Mouse (Mus musculus): Measurements from ENCODE around the gene Btbd17. TPM values are rescaled to one million over a fixed set of nuclear protein-coding genes. Genes with fewer than 3 reads are reported as not detected.
A peak's percentile ranks its signal among the peaks of the same experiment; 100 is the strongest.

The Btbd17 gene
- polyA plus RNA-seq, 1 experiment = 34.0 TPM

GRCm38 (mm10) chr11:114830433-114830773, 34.7 kb upstream of the Btbd17 start:
- TF ChIP-seq REST (IDR thresholded peaks at IDR 0.05; ENCODE audit: insufficient read depth, insufficient read length) (no peak), SRF (IDR thresholded peaks at IDR 0.05; ENCODE audit: control insufficient read depth, insufficient read length, low read depth) (no peak), POLR2AphosphoS2 (IDR thresholded peaks at IDR 0.05; ENCODE audit: insufficient read length, low read depth) (peak; percentile 1)
- no peaks in the 10 kb centered on the region for H3K27me3 ChIP-seq (ENCODE audit: control insufficient read depth, insufficient read depth, insufficient read length)
- H3K4me3 ChIP-seq = no peak overlapping the region
- H3K4me2 ChIP-seq (ENCODE audit: low read depth) = peak overlapping the region; percentile 18
- H3K79me2 ChIP-seq (ENCODE audit: control insufficient read depth, insufficient read depth) = no peaks in the 10 kb centered on the region
- H3K36me3 ChIP-seq (ENCODE audit: control insufficient read depth, insufficient read depth) = no peaks in the 10 kb centered on the region
- no peak overlapping the region for H3ac ChIP-seq (ENCODE audit: control insufficient read depth, insufficient read length)

GRCm38 (mm10) chr11:114829499-114830432, 34.0 kb upstream of the Btbd17 start:
- peak overlapping the region; percentile 18 for H3K4me2 ChIP-seq (ENCODE audit: low read depth)
- no peak overlapping the region for H3K4me3 ChIP-seq
- H3K36me3 ChIP-seq (ENCODE audit: control insufficient read depth, insufficient read depth) = no peaks in the 10 kb centered on the region
- no peak overlapping the region for H3ac ChIP-seq (ENCODE audit: control insufficient read depth, insufficient read length)
- no peaks in the 10 kb centered on the region for H3K27me3 ChIP-seq (ENCODE audit: control insufficient read depth, insufficient read depth, insufficient read length)
- no peaks in the 10 kb centered on the region for H3K79me2 ChIP-seq (ENCODE audit: control insufficient read depth, insufficient read depth)
- TF ChIP-seq E2F4 (IDR thresholded peaks at IDR 0.05; ENCODE audit: insufficient read depth) (no peak), TCF12 (IDR thresholded peaks at IDR 0.05; ENCODE audit: insufficient read depth, poor library complexity, severe bottlenecking) (no peak), TCF3 (IDR thresholded peaks at IDR 0.05; ENCODE audit: insufficient read length, low read depth) (no peak), POLR2AphosphoS2 (IDR thresholded peaks at IDR 0.05; ENCODE audit: insufficient read length, low read depth) (peak; percentile 37), MYOD1 (IDR thresholded peaks at IDR 0.05; ENCODE audit: control insufficient read depth in 1 of 3, insufficient read length in 2 of 3, low read depth in 2 of 3) (no peak), POLR2A (IDR thresholded peaks at IDR 0.05; ENCODE audit: insufficient read length, low read depth) (no peak), MYOG (IDR thresholded peaks at IDR 0.05; ENCODE audit: control insufficient read depth in 1 of 3, insufficient read depth in 1 of 3, insufficient read length in 2 of 3, low read depth in 2 of 3) (no peak)

GRCm38 (mm10) chr11:114826686-114827085, 30.9 kb upstream of the Btbd17 start:
- no peak overlapping the region for H3K4me3 ChIP-seq
- H3K27me3 ChIP-seq (ENCODE audit: control insufficient read depth, insufficient read depth, insufficient read length) = no peaks in the 10 kb centered on the region
- no peak overlapping the region for H3K4me2 ChIP-seq (ENCODE audit: low read depth)
- TF ChIP-seq CEBPB (IDR thresholded peaks at IDR 0.05; ENCODE audit: insufficient read depth, poor library complexity, severe bottlenecking) (no peak), E2F4 (IDR thresholded peaks at IDR 0.05; ENCODE audit: insufficient read depth) (no peak), USF1 (IDR thresholded peaks at IDR 0.05; ENCODE audit: low read depth) (no peak), MYOD1 (IDR thresholded peaks at IDR 0.05; ENCODE audit: control insufficient read depth in 1 of 3, insufficient read length in 2 of 3, low read depth in 2 of 3) (no peak), TCF12 (IDR thresholded peaks at IDR 0.05; ENCODE audit: insufficient read depth, poor library complexity, severe bottlenecking) (no peak), POLR2AphosphoS2 (IDR thresholded peaks at IDR 0.05; ENCODE audit: insufficient read length, low read depth) (no peak), POLR2A (IDR thresholded peaks at IDR 0.05; ENCODE audit: insufficient read length, low read depth) (no peak), TCF3 (IDR thresholded peaks at IDR 0.05; ENCODE audit: insufficient read length, low read depth) (no peak), MAX (IDR thresholded peaks at IDR 0.05; ENCODE audit: low read depth) (no peak)
- H3K79me2 ChIP-seq (ENCODE audit: control insufficient read depth, insufficient read depth) = no peaks in the 10 kb centered on the region
- H3K36me3 ChIP-seq (ENCODE audit: control insufficient read depth, insufficient read depth) = no peaks in the 10 kb centered on the region
- H3ac ChIP-seq (ENCODE audit: control insufficient read depth, insufficient read length) = no peak overlapping the region

DNA sequence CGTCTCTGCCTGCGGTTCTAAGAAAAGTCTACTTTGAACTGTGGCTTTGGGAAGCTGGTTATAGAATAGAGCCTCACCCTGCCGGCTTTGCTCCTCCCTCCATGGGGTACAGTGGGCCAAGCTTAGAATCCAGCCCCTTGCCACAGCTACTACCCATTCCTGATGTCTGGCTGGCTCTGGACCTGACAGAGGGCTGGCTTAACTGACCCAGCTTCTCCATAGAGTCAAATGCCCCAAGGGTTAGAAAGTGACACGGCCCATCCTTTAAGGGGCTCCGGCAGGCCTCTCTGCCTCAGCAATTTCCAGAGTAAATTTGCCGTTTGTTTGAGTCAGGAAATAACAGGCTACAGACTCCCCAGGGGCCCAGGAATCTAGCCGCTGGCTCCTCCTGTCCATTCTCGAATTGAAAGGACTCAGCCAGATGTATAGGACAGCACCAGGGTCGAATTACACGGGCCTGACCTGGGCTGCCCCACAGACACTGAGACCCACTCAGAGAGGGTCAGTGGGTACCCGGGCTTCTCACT, 27.5 kb upstream of the Btbd17 start:
- TF ChIP-seq MAX (IDR thresholded peaks at IDR 0.05; ENCODE audit: low read depth) (no peak), POLR2A (IDR thresholded peaks at IDR 0.05; ENCODE audit: insufficient read length, low read depth) (no peak), USF1 (IDR thresholded peaks at IDR 0.05; ENCODE audit: low read depth) (no peak), TCF12 (IDR thresholded peaks at IDR 0.05; ENCODE audit: insufficient read depth, poor library complexity, severe bottlenecking) (no peak), SRF (IDR thresholded peaks at IDR 0.05; ENCODE audit: control insufficient read depth, insufficient read length, low read depth) (no peak), E2F4 (IDR thresholded peaks at IDR 0.05; ENCODE audit: insufficient read depth) (no peak)
- H3K79me2 ChIP-seq (ENCODE audit: control insufficient read depth, insufficient read depth) = no peaks in the 10 kb centered on the region
- no peak overlapping the region for H3ac ChIP-seq (ENCODE audit: control insufficient read depth, insufficient read length)
- no peaks in the 10 kb centered on the region for H3K27me3 ChIP-seq (ENCODE audit: control insufficient read depth, insufficient read depth, insufficient read length)
- no peaks in the 10 kb centered on the region for H3K36me3 ChIP-seq (ENCODE audit: control insufficient read depth, insufficient read depth)
- peak overlapping the region; percentile 50 for H3K4me2 ChIP-seq (ENCODE audit: low read depth)
- no peak overlapping the region for H3K4me3 ChIP-seq

DNA sequence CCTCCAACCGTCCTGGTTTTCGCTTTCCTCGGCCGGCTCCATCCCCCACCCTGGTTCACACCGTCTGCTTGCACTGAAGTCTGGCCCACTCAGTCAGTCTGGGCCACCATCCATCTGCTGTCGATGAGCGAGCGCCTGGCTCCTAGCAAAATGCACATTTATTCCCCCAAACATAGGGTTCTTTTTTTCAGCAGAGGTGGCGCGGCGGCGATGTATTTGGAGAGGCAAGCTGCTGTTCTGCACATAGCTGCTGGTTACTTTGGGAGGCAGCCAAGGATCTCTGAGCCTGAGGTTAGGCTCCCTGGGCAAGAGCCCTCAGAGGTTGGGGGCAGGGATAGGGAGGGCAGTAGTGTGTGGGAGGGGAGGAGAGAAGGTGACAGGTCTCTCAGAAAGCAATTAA, 27.0 kb upstream of the Btbd17 start:
- Histone ChIP-seq H3K4me2 (ENCODE audit: low read depth) (peak overlapping the region; percentile 50), H3K27me3 (ENCODE audit: control insufficient read depth, insufficient read depth, insufficient read length) (no peaks in the 10 kb centered on the region), H3K36me3 (ENCODE audit: control insufficient read depth, insufficient read depth) (no peaks in the 10 kb centered on the region), H3K4me3 (no peak overlapping the region), H3K79me2 (ENCODE audit: control insufficient read depth, insufficient read depth) (no peaks in the 10 kb centered on the region), H3ac (ENCODE audit: control insufficient read depth, insufficient read length) (no peak overlapping the region)
- TF ChIP-seq E2F4 (IDR thresholded peaks at IDR 0.05; ENCODE audit: insufficient read depth) = no peak
- peak in 1 of 3 experiments; percentile 8 for TF ChIP-seq MYOD1 (IDR thresholded peaks at IDR 0.05; ENCODE audit: control insufficient read depth in 1 of 3, insufficient read length in 2 of 3, low read depth in 2 of 3)
